18 mouse cellular contexts compared by ENCODE assay signal in the genomic region with DNA sequence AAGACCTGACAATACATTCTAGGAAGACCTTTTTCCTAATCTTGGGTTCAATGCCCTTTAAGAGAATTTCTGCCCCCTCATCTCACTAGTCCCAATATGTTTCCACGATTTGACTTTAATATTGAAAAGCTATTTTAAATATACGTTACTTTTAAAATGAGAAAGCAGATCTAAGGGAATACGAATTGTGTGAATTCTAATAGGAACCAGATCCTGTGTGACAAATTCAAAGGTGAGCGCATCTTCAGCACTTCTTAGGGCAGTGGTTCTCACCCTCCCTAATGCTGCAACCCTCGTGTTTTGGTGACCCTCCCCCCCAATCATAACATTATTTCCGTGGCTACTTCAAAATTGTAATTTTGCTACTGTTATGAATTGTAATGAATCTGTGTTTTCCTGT. TPM values are rescaled to one million over a fixed set of nuclear protein-coding genes. Genes with fewer than 3 reads are reported as not detected.
A peak's percentile ranks its signal among the peaks of the same experiment; 100 is the strongest.
DNase-seq lines count a peak whose midpoint lies in the region; ATAC-seq and TF ChIP-seq lines count a peak whose summit lies in the region.
"Had no signal": no experiment of that assay in that cellular context is flagged by ENCODE, and none has a peak within 500 bp of the region (broad histone marks: within the 10 kb centered on the region; RNA-seq: fewer than 3 reads in every experiment).

No protein-coding gene starts in this region.

- H3K4me3 ChIP-seq in kidney, embryonic 15.5 days (replicated peaks): peak overlapping the region; percentile 50
- peak overlapping the region; percentile 44 for H3K4me3 ChIP-seq in C2C12 (ENCODE audit: insufficient read depth, poor library complexity, severe bottlenecking)
- peak overlapping the region; percentile 63 for H3K4me3 ChIP-seq in embryonic facial prominence, embryonic 10.5 days
- H3K4me3 ChIP-seq in myocyte: no peak overlapping the region
- no peak overlapping the region for H3K4me3 ChIP-seq in forebrain, embryonic 11.5 days (ENCODE audit: low read depth, low read length)
- H3K4me3 ChIP-seq: liver, embryonic 13.5 days; megakaryocyte, embryonic 14.5 days had no signal

- WGBS in kidney, embryonic 15.5 days: 31% methylated on average over 6 of the region's 6 CpGs
- 7% methylated on average over 6 of the region's 6 CpGs for WGBS in embryonic facial prominence, embryonic 10.5 days
- WGBS in forebrain, embryonic 11.5 days: 6% methylated on average over 6 of the region's 6 CpGs

- H3K9me3 ChIP-seq in kidney, embryonic 15.5 days (replicated peaks): no peaks in the 10 kb centered on the region
- no peaks in the 10 kb centered on the region for H3K9me3 ChIP-seq in embryonic facial prominence, embryonic 10.5 days
- H3K9me3 ChIP-seq in forebrain, embryonic 11.5 days (ENCODE audit: control insufficient read depth, low read length): no peaks in the 10 kb centered on the region; the same call in 1 of the 2 replicates
- H3K9me3 ChIP-seq: liver, embryonic 13.5 days had no signal

- peaks cover 49% of the 10 kb centered on the region for H3K4me1 ChIP-seq in kidney, embryonic 15.5 days
- peaks cover 66% of the 10 kb centered on the region for H3K4me1 ChIP-seq in embryonic facial prominence, embryonic 10.5 days
- peaks cover 19% of the 10 kb centered on the region for H3K4me1 ChIP-seq in forebrain, embryonic 11.5 days (replicated peaks; ENCODE audit: control insufficient read depth, insufficient read depth, low read length)

- DNase-seq in kidney, adult 18-20 months: no peak
- no peak for DNase-seq in embryonic facial prominence, embryonic 10.5 days (ENCODE audit: low spot score)
- DNase-seq in ovary, postnatal 10 days (ENCODE audit: low spot score): no peak
- no peak for DNase-seq in forebrain, embryonic 11.5 days (ENCODE audit: low spot score)
- DNase-seq: adrenal gland, postnatal 14 days; cerebellum, adult 8-10 months; gastrocnemius, postnatal 25 days; kidney, adult 9 months; layer of hippocampus, adult 9-11 months; liver, embryonic 13.5 days; spleen, adult 18-20 months; thymus, adult 18-20 months had no signal

- ATAC-seq in kidney, embryonic 15.5 days (replicated peaks; ENCODE audit: low FRiP score): no peak
- no peak for ATAC-seq in forebrain, embryonic 11.5 days (replicated peaks; ENCODE audit: low FRiP score)
- ATAC-seq: lung, postnatal 0 days had no signal

- peaks cover 48% of the 10 kb centered on the region for H3K27me3 ChIP-seq in kidney, embryonic 15.5 days
- no peaks in the 10 kb centered on the region for H3K27me3 ChIP-seq in C2C12 (ENCODE audit: control insufficient read depth, insufficient read depth, insufficient read length)
- peaks cover 83% of the 10 kb centered on the region for H3K27me3 ChIP-seq in embryonic facial prominence, embryonic 10.5 days (replicated peaks; ENCODE audit: low read depth, poor library complexity, severe bottlenecking)
- no peaks in the 10 kb centered on the region for H3K27me3 ChIP-seq in myocyte (ENCODE audit: control insufficient read depth, insufficient read depth, insufficient read length)
- H3K27me3 ChIP-seq in forebrain, embryonic 11.5 days (ENCODE audit: control insufficient read depth, insufficient read depth, low read length): peaks cover 50% of the 10 kb centered on the region

- no peak for TF ChIP-seq CTCF in C2C12 (IDR thresholded peaks at IDR 0.05; ENCODE audit: control insufficient read depth, insufficient read depth, insufficient read length)

- H3K4me2 ChIP-seq in kidney, embryonic 15.5 days: peak overlapping the region; percentile 84
- peak overlapping the region; percentile 97 for H3K4me2 ChIP-seq in myocyte (ENCODE audit: low read depth)
- H3K4me2 ChIP-seq in forebrain, embryonic 11.5 days (ENCODE audit: low read depth, low read length, severe bottlenecking): no peak overlapping the region
- H3K4me2 ChIP-seq: heart, embryonic 11.5 days; liver, embryonic 13.5 days had no signal

- no peak for TF ChIP-seq POLR2A in myocyte (IDR thresholded peaks at IDR 0.05; ENCODE audit: insufficient read length, low read depth)

- no peak overlapping the region for H3K9ac ChIP-seq in kidney, embryonic 15.5 days
- H3K9ac ChIP-seq in forebrain, embryonic 11.5 days (ENCODE audit: low read length): no peak overlapping the region
- H3K9ac ChIP-seq: liver, embryonic 13.5 days had no signal

- no peak overlapping the region for H3K27ac ChIP-seq in kidney, embryonic 15.5 days
- no peak overlapping the region for H3K27ac ChIP-seq in embryonic facial prominence, embryonic 10.5 days (replicated peaks)
- H3K27ac ChIP-seq in forebrain, embryonic 11.5 days (ENCODE audit: low read depth, low read length): no peak overlapping the region
- H3K27ac ChIP-seq: liver, embryonic 13.5 days had no signal

- no peak overlapping the region for H3ac ChIP-seq in C2C12 (ENCODE audit: control insufficient read depth, insufficient read length, low read depth)
- H3ac ChIP-seq in myocyte (ENCODE audit: control insufficient read depth, insufficient read length): no peak overlapping the region

- H3K79me2 ChIP-seq in C2C12 (ENCODE audit: control insufficient read depth, insufficient read depth): peaks cover 58% of the 10 kb centered on the region
- no peaks in the 10 kb centered on the region for H3K79me2 ChIP-seq in myocyte (ENCODE audit: control insufficient read depth, insufficient read depth)

- no peaks in the 10 kb centered on the region for H3K36me3 ChIP-seq in kidney, embryonic 15.5 days
- H3K36me3 ChIP-seq in C2C12 (ENCODE audit: control insufficient read depth, insufficient read depth) (peaks cover 36% of the 10 kb centered on the region), myocyte (ENCODE audit: control insufficient read depth, insufficient read depth) (no peaks in the 10 kb centered on the region)
- H3K36me3 ChIP-seq in embryonic facial prominence, embryonic 10.5 days (replicated peaks): no peaks in the 10 kb centered on the region
- H3K36me3 ChIP-seq in forebrain, embryonic 11.5 days (ENCODE audit: control insufficient read depth, insufficient read depth, low read length): no peaks in the 10 kb centered on the region
- H3K36me3 ChIP-seq: liver, embryonic 13.5 days had no signal

- H3K79me3 ChIP-seq in C2C12 (ENCODE audit: low read depth): peaks cover 24% of the 10 kb centered on the region

TF ChIP-seq in C2C12, 6 proteins besides CTCF, POLR2A, EP300 and RAD21:
- no peak for TF ChIP-seq FOSL1 (IDR thresholded peaks at IDR 0.05; ENCODE audit: insufficient read depth, low read length, poor library complexity, severe bottlenecking)
- no peak for TF ChIP-seq MAX (IDR thresholded peaks at IDR 0.05)
- TF ChIP-seq USF1 (IDR thresholded peaks at IDR 0.05; ENCODE audit: low read depth): no peak
- no peak for TF ChIP-seq MYOD1 (IDR thresholded peaks at IDR 0.05; ENCODE audit: control insufficient read depth, insufficient read length, low read depth)
- TF ChIP-seq MYOG (IDR thresholded peaks at IDR 0.05; ENCODE audit: control insufficient read depth, extremely low read depth, insufficient read length): no peak
TF ChIP-seq in C2C12: peak in this region for 0.

TF ChIP-seq in myocyte, 11 proteins besides CTCF, POLR2A, EP300 and RAD21:
- TF ChIP-seq REST (IDR thresholded peaks at IDR 0.05; ENCODE audit: insufficient read depth, insufficient read length): no peak
- no peak for TF ChIP-seq USF1 (IDR thresholded peaks at IDR 0.05; ENCODE audit: low read depth)
- no peak for TF ChIP-seq MYOG (IDR thresholded peaks at IDR 0.05; ENCODE audit: control insufficient read depth in 1 of 3, insufficient read depth in 1 of 3, insufficient read length in 2 of 3, low read depth in 2 of 3)
- TF ChIP-seq TCF12 (IDR thresholded peaks at IDR 0.05; ENCODE audit: insufficient read depth, poor library complexity, severe bottlenecking): no peak
- no peak for TF ChIP-seq SRF (IDR thresholded peaks at IDR 0.05; ENCODE audit: control insufficient read depth, insufficient read length, low read depth)
- no peak for TF ChIP-seq MYOD1 (IDR thresholded peaks at IDR 0.05; ENCODE audit: control insufficient read depth in 1 of 3, insufficient read length in 2 of 3, low read depth in 2 of 3)
- no peak for TF ChIP-seq TCF3 (IDR thresholded peaks at IDR 0.05; ENCODE audit: insufficient read length, low read depth)
- TF ChIP-seq POLR2AphosphoS2 (IDR thresholded peaks at IDR 0.05; ENCODE audit: insufficient read length, low read depth): no peak
- no peak for TF ChIP-seq MAX (IDR thresholded peaks at IDR 0.05; ENCODE audit: low read depth)
- TF ChIP-seq E2F4 (IDR thresholded peaks at IDR 0.05; ENCODE audit: insufficient read depth): no peak
- TF ChIP-seq CEBPB (IDR thresholded peaks at IDR 0.05; ENCODE audit: insufficient read depth, poor library complexity, severe bottlenecking): no peak
TF ChIP-seq in myocyte: peak in this region for 0.

RNA-seq across cellular contexts. Expression of a gene that starts 2.9 kb away (rescaled TPM):
- polyA plus RNA-seq in kidney, embryonic 15.5 days (2015; fragmentation: Nextera tagmentation; extraction: Ambion mirVana): 16.5 and 17.2 TPM in 2 replicates
- 8.8 TPM for polyA plus RNA-seq in C2C12 (2012; fragmentation: generic; extraction: Trizol)
- 4.0 and 6.1 TPM in 2 replicates for polyA plus RNA-seq in embryonic facial prominence, embryonic 10.5 days (2016; fragmentation: Nextera tagmentation; extraction: Ambion mirVana)
- 2.5 TPM for polyA plus RNA-seq in myocyte (2012; fragmentation: generic; extraction: Trizol)
- polyA plus RNA-seq in forebrain, embryonic 11.5 days (2014; fragmentation: Nextera tagmentation; extraction: Ambion mirVana): 1.6 and 2.1 TPM in 2 replicates

Comparison
In these comparisons a context has a peak if more than half of its experiments do, and no peak if none do; other contexts are left out.
1. H3K4me3 ChIP-seq: peak in kidney, embryonic 15.5 days (single experiment), C2C12 (single experiment) and embryonic facial prominence, embryonic 10.5 days (single experiment); none in myocyte (single experiment) and forebrain, embryonic 11.5 days (single experiment).